Mouse (Mus musculus): Measurements from ENCODE around the gene Sort1.
"Not testable (repeated sequence)": the region's sequence is repeated elsewhere in the genome, so short reads cannot be mapped to it uniquely, and the experiment has no call there.

The Sort1 gene

GRCm38 (mm10) chr3:108283781-108284601 is at the start of gene Sort1:
Gene Sort1 (plus strand): TSS chr3:108284082.
- DNase-seq (ENCODE audit: extremely low read depth, low read depth) = peak; percentile 92

- DNase-seq (ENCODE audit: extremely low read depth, low read depth) = not testable (repeated sequence)
These were observed 46.3 kb upstream of the Sort1 start for GRCm38 (mm10) chr3:108237474-108238102.

GRCm38 (mm10) chr3:108241243-108241839 is 42.5 kb upstream of the Sort1 start:
- DNase-seq (ENCODE audit: extremely low read depth, low read depth) = no peak

- peak; percentile 52 for DNase-seq (ENCODE audit: extremely low read depth, low read depth)
These were observed 37.0 kb upstream of the Sort1 start for GRCm38 (mm10) chr3:108246857-108247256.

GRCm38 (mm10) chr3:108256719-108257637 is 26.9 kb upstream of the Sort1 start, which contains the start of gene Psma5:
Gene Psma5 (plus strand): TSS chr3:108256926.
- peak; percentile 100 for DNase-seq (ENCODE audit: extremely low read depth, low read depth)

- no peak for DNase-seq (ENCODE audit: extremely low read depth, low read depth)
These were observed 25.9 kb upstream of the Sort1 start for GRCm38 (mm10) chr3:108257831-108258500.

GRCm38 (mm10) chr3:108259319-108259718 is 24.6 kb upstream of the Sort1 start:
- peak; percentile 79 for DNase-seq (ENCODE audit: extremely low read depth, low read depth)

- DNase-seq (ENCODE audit: extremely low read depth, low read depth) = not testable (repeated sequence)
These were observed 4.4 kb upstream of the Sort1 start for GRCm38 (mm10) chr3:108279495-108279894.

GRCm38 (mm10) chr3:108282401-108283240 is 1.3 kb upstream of the Sort1 start:
- peak; percentile 84 for DNase-seq (ENCODE audit: extremely low read depth, low read depth)

GRCm38 (mm10) chr3:108283241-108283561 is 681 bp upstream of the Sort1 start:
- DNase-seq (ENCODE audit: extremely low read depth, low read depth) = peak; percentile 37

GRCm38 (mm10) chr3:108285078-108285711 is 1.3 kb downstream of the Sort1 start:
- DNase-seq (ENCODE audit: extremely low read depth, low read depth) = no peak

- no peak for DNase-seq (ENCODE audit: extremely low read depth, low read depth)
These were observed 3.0 kb downstream of the Sort1 start for GRCm38 (mm10) chr3:108286671-108287439.

GRCm38 (mm10) chr3:108287811-108288805 is 4.2 kb downstream of the Sort1 start:
- DNase-seq (ENCODE audit: extremely low read depth, low read depth) = no peak

GRCm38 (mm10) chr3:108289311-108290130 is 5.6 kb downstream of the Sort1 start:
- DNase-seq (ENCODE audit: extremely low read depth, low read depth) = no peak

- DNase-seq (ENCODE audit: extremely low read depth, low read depth) = no peak
These were observed 7.3 kb downstream of the Sort1 start for GRCm38 (mm10) chr3:108291036-108291799.

- DNase-seq (ENCODE audit: extremely low read depth, low read depth) = peak; percentile 87
These were observed 10.5 kb downstream of the Sort1 start for GRCm38 (mm10) chr3:108294398-108294797.
